8 mouse cellular contexts compared by ENCODE assay signal in genomic region chr5:43353021-43353990, GRCm38 (mm10).
DNase-seq lines count a peak whose midpoint lies in the region; ATAC-seq lines count a peak whose summit lies in the region.
"Had no signal": no experiment of that assay in that cellular context is flagged by ENCODE, and none has a peak within 500 bp of the region (broad histone marks: within the 10 kb centered on the region; RNA-seq: fewer than 3 reads in every experiment).

No protein-coding gene starts in this region.

- H3K4me2 ChIP-seq in hindbrain, embryonic 14.5 days (replicated peaks): no peak overlapping the region

- H3K36me3 ChIP-seq in hindbrain, embryonic 14.5 days (replicated peaks; ENCODE audit: control insufficient read depth, insufficient read depth): no peaks in the 10 kb centered on the region
- H3K36me3 ChIP-seq: limb, embryonic 15.5 days had no signal

- peak overlapping the region; percentile 58; the same call in 1 of the 2 replicates for H3K27ac ChIP-seq in hindbrain, embryonic 14.5 days
- H3K27ac ChIP-seq: limb, embryonic 15.5 days had no signal

- peaks cover 24% of the 10 kb centered on the region for H3K4me1 ChIP-seq in hindbrain, embryonic 14.5 days (replicated peaks; ENCODE audit: control insufficient read depth, insufficient read depth, low read length)

- peak; percentile 20 for DNase-seq in ovary, adult 18-20 months (ENCODE audit: low spot score)
- no peak for DNase-seq in ovary, postnatal 10 days (ENCODE audit: low spot score)
- DNase-seq in cerebellum, adult 11 months: peak; percentile 73
- peak; percentile 36 for DNase-seq in hindbrain, embryonic 14.5 days (ENCODE audit: low spot score)
- no peak for DNase-seq in lung, adult 18-20 months
- no peak for DNase-seq in left cerebral cortex, adult 8-10 months (ENCODE audit: low spot score in 2 of 2)

- WGBS in hindbrain, embryonic 14.5 days: 35% methylated on average over 23 of the region's 23 CpGs

- no peaks in the 10 kb centered on the region for H3K27me3 ChIP-seq in hindbrain, embryonic 14.5 days (ENCODE audit: control insufficient read depth, insufficient read depth, low read length)
- H3K27me3 ChIP-seq: limb, embryonic 15.5 days had no signal

- 0 out of 2 replicates have a peak, but pooled peaks have one; percentile 21 for ATAC-seq in hindbrain, embryonic 14.5 days (ENCODE audit: low FRiP score)
- no peak for ATAC-seq in activated CD4-positive, CD25-positive, alpha-beta regulatory T cell, adult 4 months

- H3K9me3 ChIP-seq in hindbrain, embryonic 14.5 days (ENCODE audit: control insufficient read depth, low read length): no peaks in the 10 kb centered on the region
- H3K9me3 ChIP-seq: limb, embryonic 15.5 days had no signal

- no peak overlapping the region for H3K4me3 ChIP-seq in hindbrain, embryonic 14.5 days (replicated peaks; ENCODE audit: low read length)
- H3K4me3 ChIP-seq: limb, embryonic 15.5 days had no signal

- no peak overlapping the region for H3K9ac ChIP-seq in hindbrain, embryonic 14.5 days
- H3K9ac ChIP-seq: limb, embryonic 15.5 days had no signal

Comparison
In these comparisons a context has a peak if more than half of its experiments do, and no peak if none do; other contexts are left out.
1. DNase-seq: peak in ovary, adult 18-20 months (single experiment), cerebellum, adult 11 months (single experiment) and hindbrain, embryonic 14.5 days (single experiment); none in ovary, postnatal 10 days (single experiment), lung, adult 18-20 months (0 of 2) and left cerebral cortex, adult 8-10 months (0 of 2).